ENCODE assay signal across 7 mouse cellular contexts in the genomic region with DNA sequence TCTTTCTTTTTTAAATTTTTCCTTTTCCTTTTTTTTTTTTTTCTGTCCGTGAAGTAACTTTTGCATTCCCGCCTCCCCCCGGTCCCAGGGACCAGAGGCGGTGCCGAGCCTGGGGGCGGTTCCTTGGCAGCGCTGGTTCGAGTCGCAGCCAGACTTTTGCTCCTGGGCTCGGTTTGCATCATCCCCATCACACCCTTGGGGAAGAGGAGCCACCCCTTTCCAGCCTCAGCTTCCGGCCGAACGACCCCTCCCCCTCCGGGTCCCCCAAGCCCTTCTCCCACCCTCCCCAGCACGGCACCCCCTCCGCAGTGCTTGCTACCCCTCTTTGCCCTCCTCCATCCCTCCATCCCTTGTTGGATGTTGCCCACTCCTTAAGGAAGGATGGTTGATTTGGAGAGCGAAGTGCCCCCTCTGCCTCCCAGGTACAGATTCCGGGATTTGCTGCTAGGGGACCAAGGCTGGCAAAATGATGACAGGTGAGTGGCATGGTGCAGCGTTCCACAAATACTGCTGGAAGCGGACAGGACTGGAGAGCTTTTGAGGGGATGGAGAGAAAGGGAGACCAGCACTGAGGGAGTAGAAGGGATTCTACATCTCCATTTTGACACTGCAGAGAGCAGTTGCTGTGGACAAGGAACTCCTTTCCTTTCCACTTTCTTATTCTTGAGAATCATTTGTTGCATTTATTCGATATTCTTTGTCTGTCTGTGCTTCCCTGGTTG. TPM values are rescaled to one million over a fixed set of nuclear protein-coding genes. Genes with fewer than 3 reads are reported as not detected.
DNase-seq lines count a peak whose midpoint lies in the region; ATAC-seq and TF ChIP-seq lines count a peak whose summit lies in the region.

A gene (plus strand): TSS at position 283 of the 722 bp plus-strand sequence.

- H3K27me3 ChIP-seq in embryonic facial prominence, embryonic 14.5 days (replicated peaks; ENCODE audit: control insufficient read depth, insufficient read depth, low read length): no peaks in the 10 kb centered on the region
- H3K27me3 ChIP-seq in heart, embryonic 10.5 days (ENCODE audit: insufficient read depth, poor library complexity, severe bottlenecking): no peaks in the 10 kb centered on the region
- H3K27me3 ChIP-seq in kidney, postnatal 0 days (ENCODE audit: insufficient read depth, low read length): no peaks in the 10 kb centered on the region
- H3K27me3 ChIP-seq in neural tube, embryonic 15.5 days (replicated peaks): no peaks in the 10 kb centered on the region

- H3K9me3 ChIP-seq in embryonic facial prominence, embryonic 14.5 days (ENCODE audit: control insufficient read depth, low read length): no peaks in the 10 kb centered on the region
- no peaks in the 10 kb centered on the region for H3K9me3 ChIP-seq in heart, embryonic 10.5 days
- H3K9me3 ChIP-seq in kidney, postnatal 0 days (replicated peaks; ENCODE audit: low read length): no peaks in the 10 kb centered on the region
- H3K9me3 ChIP-seq in neural tube, embryonic 15.5 days (replicated peaks): no peaks in the 10 kb centered on the region

- H3K4me1 ChIP-seq in embryonic facial prominence, embryonic 14.5 days (ENCODE audit: control insufficient read depth, insufficient read depth, low read length): no peaks in the 10 kb centered on the region
- H3K4me1 ChIP-seq in heart, embryonic 10.5 days: 0 out of 2 replicates have a peak, but pooled peaks cover 7% of the 10 kb centered on the region
- H3K4me1 ChIP-seq in kidney, postnatal 0 days (replicated peaks; ENCODE audit: insufficient read depth, low read length): no peaks in the 10 kb centered on the region
- peaks cover 10% of the 10 kb centered on the region; the same call in 1 of the 2 replicates for H3K4me1 ChIP-seq in neural tube, embryonic 15.5 days

- DNase-seq in adrenal gland, postnatal 14 days: peak; percentile 35
- DNase-seq in embryonic facial prominence, embryonic 14.5 days (ENCODE audit: low spot score): peak; percentile 49
- DNase-seq in heart, embryonic 10.5 days (ENCODE audit: low spot score): no peak
- no peak for DNase-seq in kidney, postnatal 0 days (ENCODE audit: low spot score)
- DNase-seq in liver: peak; percentile 5

- no peak for TF ChIP-seq CTCF in kidney, postnatal 0 days (IDR thresholded peaks at IDR 0.05; ENCODE audit: low read depth)

- H3K9ac ChIP-seq in embryonic facial prominence, embryonic 14.5 days (ENCODE audit: low read depth, low read length): peak within 1 kb of the TSS; percentile 63
- H3K9ac ChIP-seq in kidney, postnatal 0 days (ENCODE audit: low read depth, low read length): peak within 1 kb of the TSS; percentile 41; the same call in 1 of the 2 replicates
- peak within 1 kb of the TSS; percentile 70 for H3K9ac ChIP-seq in neural tube, embryonic 15.5 days (replicated peaks)

- 2% methylated on average over 21 of the region's 21 CpGs for WGBS in embryonic facial prominence, embryonic 14.5 days
- 1% methylated on average over 21 of the region's 21 CpGs for WGBS in heart, embryonic 10.5 days
- WGBS in kidney, postnatal 0 days: 1% methylated on average over 21 of the region's 21 CpGs
- WGBS in neural tube, embryonic 15.5 days: under 1% methylated on average over 21 of the region's 21 CpGs

- H3K36me3 ChIP-seq in embryonic facial prominence, embryonic 14.5 days (ENCODE audit: control insufficient read depth, insufficient read depth, low read length): no peaks in the 10 kb centered on the region
- H3K36me3 ChIP-seq in heart, embryonic 10.5 days: no peaks in the 10 kb centered on the region
- H3K36me3 ChIP-seq in kidney, postnatal 0 days (ENCODE audit: insufficient read depth, low read length): no peaks in the 10 kb centered on the region
- H3K36me3 ChIP-seq in neural tube, embryonic 15.5 days: no peaks in the 10 kb centered on the region

- no peak within 1 kb of the TSS for H3K27ac ChIP-seq in embryonic facial prominence, embryonic 14.5 days (replicated peaks; ENCODE audit: low read depth, low read length)
- peak within 1 kb of the TSS; percentile 42 for H3K27ac ChIP-seq in heart, embryonic 10.5 days
- no peak within 1 kb of the TSS for H3K27ac ChIP-seq in kidney, postnatal 0 days
- peak within 1 kb of the TSS; percentile 48 for H3K27ac ChIP-seq in neural tube, embryonic 15.5 days (replicated peaks)

- H3K4me2 ChIP-seq in embryonic facial prominence, embryonic 14.5 days (ENCODE audit: low read depth, low read length): peak within 1 kb of the TSS; percentile 90
- H3K4me2 ChIP-seq in kidney, postnatal 0 days (ENCODE audit: low read length): peak within 1 kb of the TSS; percentile 70
- peak within 1 kb of the TSS; percentile 84 for H3K4me2 ChIP-seq in neural tube, embryonic 15.5 days

- peak; percentile 51 for ATAC-seq in embryonic facial prominence, embryonic 14.5 days (ENCODE audit: low read depth)
- ATAC-seq in kidney, postnatal 0 days (replicated peaks; ENCODE audit: low FRiP score, low read depth): peak; percentile 37
- peak; percentile 74 for ATAC-seq in neural tube, embryonic 15.5 days (ENCODE audit: low FRiP score)
- no peak for ATAC-seq in megakaryocyte-erythroid progenitor cell, adult 5-6 weeks (replicated peaks; ENCODE audit: low FRiP score, low TSS enrichment, poor library complexity, severe bottlenecking)

- peak within 1 kb of the TSS; percentile 50 for H3K4me3 ChIP-seq in embryonic facial prominence, embryonic 14.5 days (ENCODE audit: low read depth, low read length)
- H3K4me3 ChIP-seq in heart, embryonic 10.5 days: peak within 1 kb of the TSS; percentile 66
- H3K4me3 ChIP-seq in kidney, postnatal 0 days (replicated peaks; ENCODE audit: low read depth, low read length): peak within 1 kb of the TSS; percentile 41
- H3K4me3 ChIP-seq in neural tube, embryonic 15.5 days (replicated peaks): peak within 1 kb of the TSS; percentile 59

RNA-seq across cellular contexts. Expression of the gene that starts here (rescaled TPM):
- 1.2 and 1.4 TPM in 2 replicates for total RNA-seq in adrenal gland, postnatal 14 days (2021)
- 1.6 TPM in 2 replicates for polyA plus RNA-seq in embryonic facial prominence, embryonic 14.5 days (2014; fragmentation: Nextera tagmentation; extraction: Ambion mirVana)
- 0.77 and 1.2 TPM in 2 replicates for polyA plus RNA-seq in heart, embryonic 10.5 days (2016; fragmentation: Nextera tagmentation; extraction: Ambion mirVana)
- polyA plus RNA-seq in kidney, postnatal 0 days (2015; fragmentation: Nextera tagmentation; extraction: Ambion mirVana): 2.0 and 2.3 TPM in 2 replicates
- 3.6 and 4.3 TPM in 2 replicates for polyA plus RNA-seq in neural tube, embryonic 15.5 days (2015; fragmentation: Nextera tagmentation; extraction: Ambion mirVana)
- total RNA-seq in megakaryocyte-erythroid progenitor cell, adult 5-6 weeks (2014; fragmentation: Nextera tagmentation): not detected in 2 replicates
- not detected in 2 replicates for total RNA-seq in megakaryocyte-erythroid progenitor cell, adult 5-6 weeks (2017)

Comparison
In these comparisons a context has a peak if more than half of its experiments do, and no peak if none do; other contexts are left out.
1. DNase-seq: peak in adrenal gland, postnatal 14 days (single experiment), embryonic facial prominence, embryonic 14.5 days (single experiment) and liver (single experiment); none in heart, embryonic 10.5 days (single experiment) and kidney, postnatal 0 days (single experiment).
2. H3K27ac ChIP-seq: peak in heart, embryonic 10.5 days (single experiment) and neural tube, embryonic 15.5 days (single experiment); none in embryonic facial prominence, embryonic 14.5 days (single experiment) and kidney, postnatal 0 days (single experiment).
3. Peak in every context shown above with its lines, with median percentiles within 50 percentile points of each other: H3K4me2 ChIP-seq, H3K4me3 ChIP-seq and H3K9ac ChIP-seq.